Mouse (Mus musculus): ENCODE results near the gene Diaph3.

DNA sequence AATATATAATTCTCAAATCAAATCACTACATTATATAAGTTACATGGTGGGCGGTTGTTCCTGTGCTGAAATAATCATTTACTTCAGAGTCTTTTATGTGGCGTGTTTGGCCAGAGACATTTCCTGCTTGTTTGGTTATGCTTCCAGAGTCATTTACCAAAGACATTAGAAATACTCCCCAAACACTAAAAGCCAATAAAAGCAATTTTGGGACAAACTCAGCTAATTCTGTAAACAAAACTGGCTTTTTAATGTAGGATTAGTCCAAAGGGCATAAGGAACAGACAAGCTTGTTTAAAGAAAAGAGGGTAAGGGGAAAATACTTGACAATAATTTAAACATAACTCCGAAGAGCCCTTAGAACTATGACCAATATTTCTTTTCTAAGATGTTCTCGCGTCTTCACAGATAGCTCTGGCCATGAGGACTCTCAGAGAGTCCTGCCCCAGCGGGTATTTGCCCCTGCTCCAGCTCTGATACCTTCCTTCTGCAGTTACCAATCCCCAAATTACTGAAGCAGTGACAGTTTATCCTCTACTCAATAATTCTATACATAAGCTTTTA lies 14.9 kb downstream of the Diaph3 start:
- no peak for TF ChIP-seq EP300 (IDR thresholded peaks at IDR 0.05; ENCODE audit: insufficient read depth, low read depth, low read length)
- TF ChIP-seq POLR2A (IDR thresholded peaks at IDR 0.05; ENCODE audit: insufficient read depth, low read depth, low read length): no peak
